Mouse (Mus musculus): ENCODE data around the gene Pogz. TPM values are rescaled to one million over a fixed set of nuclear protein-coding genes. Genes with fewer than 3 reads are reported as not detected.

The Pogz gene
- polyA plus RNA-seq, 1 experiment from 2014 or later: 15.3 TPM

DNA sequence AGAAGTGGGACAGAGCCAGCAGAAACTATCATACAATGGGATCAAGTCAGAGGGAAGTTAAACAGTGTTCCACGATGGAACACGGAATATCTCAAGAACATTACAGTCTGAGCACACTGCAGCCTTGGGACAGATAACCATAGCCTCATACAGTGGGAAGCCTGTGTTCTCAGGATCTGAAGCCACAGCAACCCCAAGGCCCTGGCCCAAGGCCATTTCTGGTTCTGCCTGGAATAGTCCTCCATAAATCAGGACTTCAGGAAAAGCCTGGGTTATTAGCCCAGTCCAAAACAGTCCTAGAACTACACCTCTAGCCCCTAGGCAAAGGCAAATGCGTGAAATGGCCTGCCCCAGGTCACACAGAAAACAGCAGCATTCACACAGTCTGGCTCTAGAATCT lies 23.7 kb upstream of the Pogz start:
- no peak for ATAC-seq (ENCODE audit: insufficient number of reproducible peaks, low FRiP score, low TSS enrichment, low read depth)
- Histone ChIP-seq H3K27me3 (no peaks in the 10 kb centered on the region), H3K27ac (replicated peaks) (no peak overlapping the region), H3K4me2 (replicated peaks) (no peak overlapping the region), H3K4me1 (no peaks in the 10 kb centered on the region), H3K36me3 (no peaks in the 10 kb centered on the region), H3K9ac (no peak overlapping the region), H3K4me3 (replicated peaks) (no peak overlapping the region), H3K9me3 (replicated peaks) (no peaks in the 10 kb centered on the region)
- 83% methylated on average over 3 of the region's 3 CpGs for WGBS

- H3K9me3 ChIP-seq (replicated peaks): no peaks in the 10 kb centered on the region
- H3K36me3 ChIP-seq: no peaks in the 10 kb centered on the region
- no peaks in the 10 kb centered on the region for H3K4me1 ChIP-seq
- H3K27ac ChIP-seq (replicated peaks): no peak overlapping the region
- 79% methylated on average over 4 of the region's 4 CpGs for WGBS
- no peak overlapping the region for H3K4me3 ChIP-seq (replicated peaks)
- no peak overlapping the region for H3K4me2 ChIP-seq (replicated peaks)
- no peak overlapping the region for H3K9ac ChIP-seq
- no peak for ATAC-seq (ENCODE audit: insufficient number of reproducible peaks, low FRiP score, low TSS enrichment, low read depth)
- no peaks in the 10 kb centered on the region for H3K27me3 ChIP-seq
These were observed 23.3 kb upstream of the Pogz start for GRCm38 (mm10) chr3:94814063-94814462.

DNA sequence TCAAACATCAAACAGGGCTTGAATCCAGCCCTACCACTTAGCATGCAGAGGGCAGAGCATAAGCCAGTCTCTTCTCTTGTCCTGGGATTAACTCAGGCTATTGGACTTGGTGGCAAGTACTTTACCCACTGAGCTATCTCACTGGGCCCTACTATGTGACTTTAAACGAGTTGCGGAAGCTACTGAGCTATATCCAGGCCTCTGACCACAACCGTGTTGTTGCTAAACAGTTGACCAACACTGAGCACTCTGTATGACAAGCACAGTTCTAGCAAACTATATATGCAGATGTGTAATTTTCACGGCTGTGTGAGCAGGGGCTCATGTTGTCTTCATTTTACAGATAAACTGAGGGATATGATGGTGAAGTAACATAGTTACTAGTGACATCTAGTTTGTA lies 22.7 kb upstream of the Pogz start:
- no peak overlapping the region for H3K27ac ChIP-seq (replicated peaks)
- 76% methylated on average over 4 of the region's 4 CpGs for WGBS
- no peaks in the 10 kb centered on the region for H3K36me3 ChIP-seq
- H3K4me1 ChIP-seq: no peaks in the 10 kb centered on the region; the same call in 1 of the 2 replicates
- H3K9ac ChIP-seq: no peak overlapping the region
- H3K27me3 ChIP-seq: no peaks in the 10 kb centered on the region
- H3K4me2 ChIP-seq (replicated peaks): no peak overlapping the region
- ATAC-seq (ENCODE audit: insufficient number of reproducible peaks, low FRiP score, low TSS enrichment, low read depth): no peak
- H3K9me3 ChIP-seq (replicated peaks): no peaks in the 10 kb centered on the region
- no peak overlapping the region for H3K4me3 ChIP-seq (replicated peaks)

DNA sequence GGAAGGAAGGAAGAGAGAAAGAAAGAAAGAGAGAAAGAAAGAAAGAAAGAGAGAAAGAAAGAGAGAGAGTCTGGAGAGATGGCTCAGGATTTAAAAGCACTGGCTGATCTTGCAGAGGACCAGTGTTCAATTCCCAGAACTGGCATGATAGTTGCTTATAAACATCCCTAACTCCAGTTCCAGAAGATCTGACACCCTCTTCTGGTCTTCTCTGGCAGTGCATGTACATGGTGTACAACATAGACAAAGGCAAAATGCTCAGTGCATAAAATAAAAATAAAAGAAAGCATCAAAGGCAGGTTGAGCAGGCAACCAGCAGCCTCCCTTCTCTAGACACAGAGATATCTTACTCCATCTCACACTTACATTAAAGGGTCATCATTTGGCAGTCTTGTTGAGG lies 21.8 kb upstream of the Pogz start:
- Histone ChIP-seq H3K27ac (replicated peaks) (no peak overlapping the region), H3K9me3 (replicated peaks) (no peaks in the 10 kb centered on the region), H3K9ac (no peak overlapping the region), H3K4me1 (peaks cover 4% of the 10 kb centered on the region; the same call in 1 of the 2 replicates), H3K4me3 (replicated peaks) (no peak overlapping the region), H3K36me3 (no peaks in the 10 kb centered on the region), H3K27me3 (no peaks in the 10 kb centered on the region), H3K4me2 (replicated peaks) (no peak overlapping the region)
- ATAC-seq (ENCODE audit: insufficient number of reproducible peaks, low FRiP score, low TSS enrichment, low read depth): no peak

DNA sequence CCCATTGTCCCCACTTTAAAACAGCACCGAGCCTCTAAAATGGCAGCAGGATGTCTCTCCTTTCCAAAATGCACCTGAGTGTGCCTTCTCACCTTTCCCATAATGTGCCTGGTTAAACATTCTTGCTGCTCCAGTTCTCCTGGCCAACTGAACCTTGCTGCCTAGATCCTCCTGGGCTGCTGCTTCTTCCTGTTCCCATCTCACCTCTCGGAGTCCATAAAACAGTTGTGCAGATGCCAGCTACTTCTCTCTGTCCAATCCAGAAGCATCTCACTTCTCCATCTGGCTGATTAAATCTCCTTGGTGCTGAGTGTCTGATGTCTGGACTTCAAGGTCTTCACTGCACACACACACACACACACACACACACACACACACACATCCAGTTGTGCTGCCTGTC lies 19.6 kb upstream of the Pogz start:
- no peaks in the 10 kb centered on the region for H3K27me3 ChIP-seq
- H3K27ac ChIP-seq (replicated peaks): no peak overlapping the region
- no peak overlapping the region for H3K9ac ChIP-seq
- no peak overlapping the region for H3K4me2 ChIP-seq (replicated peaks)
- H3K4me1 ChIP-seq: peaks cover 4% of the 10 kb centered on the region; the same call in 1 of the 2 replicates
- 72% methylated on average over 2 of the region's 2 CpGs for WGBS
- ATAC-seq (ENCODE audit: insufficient number of reproducible peaks, low FRiP score, low TSS enrichment, low read depth): no peak
- H3K36me3 ChIP-seq: no peaks in the 10 kb centered on the region
- no peak overlapping the region for H3K4me3 ChIP-seq (replicated peaks)
- no peaks in the 10 kb centered on the region for H3K9me3 ChIP-seq (replicated peaks)

GRCm38 (mm10) chr3:94819452-94820425 lies 17.6 kb upstream of the Pogz start:
- ATAC-seq (ENCODE audit: insufficient number of reproducible peaks, low FRiP score, low TSS enrichment, low read depth): 0 out of 2 replicates have a peak, but pooled peaks have one; percentile 44

GRCm38 (mm10) chr3:94821008-94821638 lies 16.2 kb upstream of the Pogz start:
- Histone ChIP-seq H3K4me1 (peaks cover 4% of the 10 kb centered on the region; the same call in 1 of the 2 replicates), H3K4me3 (replicated peaks) (peak overlapping the region; percentile 69), H3K27me3 (no peaks in the 10 kb centered on the region), H3K27ac (replicated peaks) (peak overlapping the region; percentile 91), H3K9ac (peak overlapping the region; percentile 85), H3K9me3 (replicated peaks) (no peaks in the 10 kb centered on the region), H3K36me3 (no peaks in the 10 kb centered on the region), H3K4me2 (replicated peaks) (peak overlapping the region; percentile 66)
- ATAC-seq (ENCODE audit: insufficient number of reproducible peaks, low FRiP score, low TSS enrichment, low read depth): peak; percentile 41; the same call in 1 of the 2 replicates
- WGBS: 1% methylated on average over 31 of the region's 31 CpGs

More at GRCm38 (mm10) chr3:94819452-94820425, 17.6 kb upstream of the Pogz start:
- Histone ChIP-seq H3K9me3 (replicated peaks) (no peaks in the 10 kb centered on the region), H3K9ac (no peak overlapping the region), H3K4me3 (replicated peaks) (no peak overlapping the region), H3K36me3 (no peaks in the 10 kb centered on the region), H3K4me2 (replicated peaks) (no peak overlapping the region), H3K27ac (replicated peaks) (0 out of 2 replicates have a peak overlapping the region, but pooled peaks have one; percentile 22), H3K27me3 (no peaks in the 10 kb centered on the region), H3K4me1 (peaks cover 4% of the 10 kb centered on the region; the same call in 1 of the 2 replicates)
- 44% methylated on average over 24 of the region's 24 CpGs for WGBS

GRCm38 (mm10) chr3:94822082-94822481 lies 15.3 kb upstream of the Pogz start:
- Histone ChIP-seq H3K4me2 (replicated peaks) (peak overlapping the region; percentile 66; the same call in 1 of the 2 replicates), H3K27me3 (no peaks in the 10 kb centered on the region), H3K27ac (replicated peaks) (no peak overlapping the region), H3K9me3 (replicated peaks) (no peaks in the 10 kb centered on the region), H3K4me1 (peaks cover 4% of the 10 kb centered on the region; the same call in 1 of the 2 replicates), H3K36me3 (no peaks in the 10 kb centered on the region), H3K4me3 (replicated peaks) (peak overlapping the region; percentile 69), H3K9ac (no peak overlapping the region)
- 80% methylated on average over 4 of the region's 4 CpGs for WGBS
- ATAC-seq (ENCODE audit: insufficient number of reproducible peaks, low FRiP score, low TSS enrichment, low read depth): no peak

DNA sequence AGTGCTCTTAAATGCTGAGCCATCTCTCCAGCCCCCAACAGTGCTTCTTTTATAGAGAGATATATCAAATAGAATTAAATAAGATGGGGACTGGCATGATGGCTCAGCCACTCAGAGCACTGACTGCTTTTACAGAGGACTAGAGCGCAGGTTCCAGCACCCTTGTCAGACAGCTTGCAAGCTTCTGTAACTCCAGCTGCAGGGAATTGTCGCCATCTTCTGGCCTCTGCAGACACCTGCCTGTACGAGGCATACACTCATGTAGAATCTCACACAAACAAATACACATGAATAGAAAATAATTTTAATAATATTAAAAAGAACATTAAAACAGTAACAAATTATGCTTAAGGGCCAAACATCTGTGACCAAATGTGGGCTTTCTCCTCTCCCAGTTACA lies 13.3 kb upstream of the Pogz start:
- Histone ChIP-seq H3K4me1 (peaks cover 4% of the 10 kb centered on the region; the same call in 1 of the 2 replicates), H3K9me3 (replicated peaks) (no peaks in the 10 kb centered on the region), H3K4me3 (replicated peaks) (no peak overlapping the region), H3K27me3 (no peaks in the 10 kb centered on the region), H3K9ac (no peak overlapping the region), H3K27ac (replicated peaks) (no peak overlapping the region), H3K4me2 (replicated peaks) (no peak overlapping the region), H3K36me3 (no peaks in the 10 kb centered on the region)
- 79% methylated on average over 3 of the region's 3 CpGs for WGBS
- ATAC-seq (ENCODE audit: insufficient number of reproducible peaks, low FRiP score, low TSS enrichment, low read depth): no peak

DNA sequence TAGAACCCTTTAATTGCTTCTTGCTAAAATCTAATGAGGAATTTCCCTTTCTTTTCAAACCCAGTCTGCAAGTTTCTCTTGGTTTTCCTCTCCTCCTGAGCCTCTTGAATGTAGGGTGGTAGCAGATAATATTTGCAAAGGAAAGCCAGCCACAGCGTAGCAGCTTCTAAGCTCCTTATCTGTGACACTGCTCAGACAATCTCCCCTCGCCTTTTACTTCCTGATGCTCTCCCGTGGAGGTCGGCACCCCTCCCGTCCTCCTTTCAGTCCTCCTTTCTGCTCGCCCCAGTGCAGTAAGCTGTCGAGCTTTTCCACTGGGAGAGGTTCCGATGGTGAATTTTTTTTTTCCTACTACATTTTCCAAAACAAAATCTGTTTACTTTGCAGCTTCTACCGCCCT lies 5.3 kb upstream of the Pogz start:
- Histone ChIP-seq H3K9me3 (replicated peaks) (no peaks in the 10 kb centered on the region), H3K4me3 (replicated peaks) (no peak overlapping the region), H3K9ac (no peak overlapping the region), H3K27me3 (0 out of 2 replicates have a peak, but pooled peaks cover 3% of the 10 kb centered on the region), H3K27ac (replicated peaks) (no peak overlapping the region), H3K4me1 (peaks cover 4% of the 10 kb centered on the region; the same call in 1 of the 2 replicates), H3K36me3 (no peaks in the 10 kb centered on the region), H3K4me2 (replicated peaks) (no peak overlapping the region)
- 21% methylated on average over 9 of the region's 9 CpGs for WGBS
- ATAC-seq (ENCODE audit: insufficient number of reproducible peaks, low FRiP score, low TSS enrichment, low read depth): no peak

DNA sequence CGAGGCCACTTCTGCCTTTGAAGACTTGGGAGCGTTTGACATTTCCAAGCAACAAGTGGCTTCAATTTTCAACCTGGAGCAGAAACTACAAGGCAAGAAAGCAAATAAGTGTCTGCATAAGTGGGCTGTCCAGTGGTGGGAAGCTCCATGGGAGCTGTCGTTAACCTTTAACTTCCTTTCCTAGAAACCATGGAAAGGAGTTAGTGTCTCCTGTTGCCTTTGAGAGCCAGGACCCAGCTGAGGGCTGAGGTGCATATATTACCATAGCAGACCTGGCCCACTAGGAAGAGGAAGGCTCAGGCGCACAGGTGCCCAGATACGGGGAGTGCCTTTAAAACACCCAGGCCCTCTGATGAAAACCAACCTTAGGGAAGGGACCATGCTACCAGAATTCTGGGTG lies 4.7 kb upstream of the Pogz start:
- no peak for ATAC-seq (ENCODE audit: insufficient number of reproducible peaks, low FRiP score, low TSS enrichment, low read depth)
- no peak overlapping the region for H3K4me2 ChIP-seq (replicated peaks)

More for the DNA sequence above, 4.7 kb upstream of the Pogz start:
- 69% methylated on average over 5 of the region's 5 CpGs for WGBS
- 0 out of 2 replicates have a peak, but pooled peaks cover 3% of the 10 kb centered on the region for H3K27me3 ChIP-seq
- no peaks in the 10 kb centered on the region for H3K9me3 ChIP-seq (replicated peaks)
- no peak overlapping the region for H3K27ac ChIP-seq (replicated peaks)
- no peak overlapping the region for H3K4me3 ChIP-seq (replicated peaks)
- no peaks in the 10 kb centered on the region for H3K36me3 ChIP-seq
- H3K4me1 ChIP-seq: peaks cover 4% of the 10 kb centered on the region; the same call in 1 of the 2 replicates
- no peak overlapping the region for H3K9ac ChIP-seq
